In the genomic region with DNA sequence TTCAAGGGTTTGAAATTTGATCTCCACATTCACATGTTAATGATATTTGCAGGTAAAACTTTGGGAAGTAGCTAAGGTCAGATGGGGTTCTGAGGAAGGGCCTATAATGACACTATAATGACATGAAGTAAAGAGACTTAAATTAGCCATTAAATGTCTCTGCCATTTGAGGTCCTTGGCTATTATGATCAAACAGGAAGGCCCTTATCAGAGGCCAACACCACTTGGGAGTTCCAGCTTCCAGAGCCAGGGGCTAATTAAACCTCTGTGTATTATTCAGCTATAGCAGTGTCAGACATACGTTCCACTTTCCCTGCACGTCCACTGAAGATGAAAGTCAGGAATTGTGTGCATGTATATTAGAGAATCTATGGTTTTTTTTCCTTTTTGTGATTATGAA, we compare ENCODE assay signal across 15 mouse cellular contexts.
"Had no signal": no experiment of that assay in that cellular context is flagged by ENCODE, and none has a peak within 500 bp of the region (broad histone marks: within the 10 kb centered on the region; RNA-seq: fewer than 3 reads in every experiment).

No protein-coding gene starts in this region.

- H3K36me3 ChIP-seq: midbrain, embryonic 10.5 days; midbrain, embryonic 12.5 days; neural tube, embryonic 13.5 days; neural tube, embryonic 15.5 days had no signal

- H3K9me3 ChIP-seq: midbrain, embryonic 10.5 days; midbrain, embryonic 12.5 days; neural tube, embryonic 13.5 days; neural tube, embryonic 15.5 days had no signal

- H3K4me3 ChIP-seq: midbrain, embryonic 10.5 days; midbrain, embryonic 12.5 days; myocyte; neural tube, embryonic 13.5 days; neural tube, embryonic 15.5 days had no signal

- H3K9ac ChIP-seq: lung, embryonic 14.5 days; midbrain, embryonic 12.5 days; neural tube, embryonic 13.5 days; neural tube, embryonic 15.5 days had no signal

- DNase-seq: lung, embryonic 14.5 days; lung, postnatal 10 days; lung, postnatal 4 days; midbrain, embryonic 14.5 days; retina, postnatal 1 day; right cerebral cortex, adult 18-20 months; right cerebral cortex, postnatal 25 days; right cerebral cortex, postnatal 4 days; spleen, adult 18-20 months; thymus, adult 18-20 months had no signal

- H3K27ac ChIP-seq: midbrain, embryonic 10.5 days; midbrain, embryonic 12.5 days; neural tube, embryonic 13.5 days; neural tube, embryonic 15.5 days had no signal

- H3K4me1 ChIP-seq: neural tube, embryonic 15.5 days had no signal

- H3K27me3 ChIP-seq: midbrain, embryonic 12.5 days; neural tube, embryonic 13.5 days; neural tube, embryonic 15.5 days had no signal
